ENCODE assay signal across 8 mouse cellular contexts in the genomic region with DNA sequence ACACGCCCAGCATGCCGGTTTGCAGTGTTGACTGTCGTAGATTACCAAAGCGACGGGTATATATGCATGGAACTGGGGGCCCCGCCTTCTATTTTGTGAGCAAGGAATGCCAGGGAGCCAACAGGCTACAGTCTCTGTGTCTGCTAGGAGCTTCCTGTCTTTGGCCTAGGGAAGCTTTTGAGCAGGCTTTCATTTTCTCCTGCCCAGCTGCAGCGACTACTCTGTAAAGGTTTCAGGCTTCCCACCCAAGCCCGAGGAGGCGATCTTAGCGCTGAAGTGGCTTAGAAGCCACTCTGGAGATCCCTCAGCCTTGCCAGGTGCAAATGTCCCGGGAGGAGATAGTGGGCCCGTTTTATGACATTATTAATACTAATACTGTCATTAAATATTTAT. TPM values are rescaled to one million over a fixed set of nuclear protein-coding genes. Genes with fewer than 3 reads are reported as not detected.
DNase-seq lines count a peak whose midpoint lies in the region; ATAC-seq and TF ChIP-seq lines count a peak whose summit lies in the region.

No protein-coding gene starts in this region.

- H3K9me3 ChIP-seq in embryonic facial prominence, embryonic 13.5 days, result no peaks in the 10 kb centered on the region

- intact Hi-C loops in heart, postnatal 10 days (cut with DNase I), result loop anchor here (2.0 kb wide), 1 partner anchor 14 kb away; no protein-coding TSS in a partner anchor

- H3K27me3 ChIP-seq in embryonic facial prominence, embryonic 13.5 days, result peaks cover 32% of the 10 kb centered on the region
- H3K27me3 ChIP-seq in small intestine, adult 2 months (ENCODE audit: control insufficient read depth, insufficient read depth, low read length), result no peaks in the 10 kb centered on the region; the same call in 1 of the 2 replicates

- no peak for TF ChIP-seq POLR2A in small intestine, adult 2 months (IDR thresholded peaks at IDR 0.05; ENCODE audit: low read depth, low read length)

- peak overlapping the region; percentile 33; the same call in 1 of the 2 replicates for H3K27ac ChIP-seq in embryonic facial prominence, embryonic 13.5 days
- H3K27ac ChIP-seq in small intestine, adult 2 months (ENCODE audit: insufficient read depth, low read depth, low read length), result peak overlapping the region; percentile 35

- peak overlapping the region; percentile 87 for H3K9ac ChIP-seq in embryonic facial prominence, embryonic 13.5 days

- ATAC-seq in embryonic facial prominence, embryonic 13.5 days (ENCODE audit: insufficient number of reproducible peaks, insufficient read depth, low FRiP score, low TSS enrichment, low read depth), result no peak
- ATAC-seq in megakaryocyte, adult 5-6 weeks (ENCODE audit: poor library complexity, severe bottlenecking), result peak; percentile 36

- peak; percentile 65 for DNase-seq in adrenal gland, postnatal 10 days
- no peak for DNase-seq in adrenal gland, adult 8-10 months
- DNase-seq in NIH3T3 (ENCODE audit: low read depth), result peak; percentile 78
- DNase-seq in heart, postnatal 10 days, result peak; percentile 62 to 69
- DNase-seq in kidney, postnatal 4 days, result peak; percentile 67 to 76

- no peaks in the 10 kb centered on the region for H3K36me3 ChIP-seq in embryonic facial prominence, embryonic 13.5 days
- H3K36me3 ChIP-seq in small intestine, adult 2 months (ENCODE audit: control insufficient read depth, insufficient read depth, low read length), result no peaks in the 10 kb centered on the region

- peak overlapping the region; percentile 93 for H3K4me2 ChIP-seq in embryonic facial prominence, embryonic 13.5 days

- TF ChIP-seq CTCF in small intestine, adult 2 months (IDR thresholded peaks at IDR 0.05; ENCODE audit: extremely low read depth, insufficient read length, insufficient replicate concordance, low read depth, low read length), result no peak

- H3K4me3 ChIP-seq in embryonic facial prominence, embryonic 13.5 days, result peak overlapping the region; percentile 77
- H3K4me3 ChIP-seq in small intestine, adult 2 months (ENCODE audit: low read depth, low read length), result peak overlapping the region; percentile 66

- peaks cover 14% of the 10 kb centered on the region for H3K4me1 ChIP-seq in embryonic facial prominence, embryonic 13.5 days
- H3K4me1 ChIP-seq in small intestine, adult 2 months (ENCODE audit: control insufficient read depth, insufficient read depth, insufficient read length, low read length), result peaks cover 9% of the 10 kb centered on the region

- WGBS in embryonic facial prominence, embryonic 13.5 days, result 1% methylated on average over 12 of the region's 12 CpGs
- WGBS in small intestine, adult 2 months, result 1% methylated on average over 12 of the region's 12 CpGs

RNA-seq across cellular contexts. Expression of gene Pou6f1, which starts 0.9 kb away (rescaled TPM):
- total RNA-seq in adrenal gland, postnatal 10 days (2021), result 10 to 100 TPM; 22.0 to 29.0 TPM
- total RNA-seq in adrenal gland, adult 8-10 months (2022), result 10 to 100 TPM; 17.1 to 33.5 (median 23.8) TPM
- polyA plus RNA-seq in embryonic facial prominence, embryonic 13.5 days (2015; fragmentation: Nextera tagmentation; extraction: Ambion mirVana), result 14.4 and 18.2 TPM in 2 replicates
- total RNA-seq in heart, postnatal 10 days (2021), result 10 to 100 TPM; 20.9 to 21.6 TPM
- total RNA-seq in megakaryocyte, adult 5-6 weeks (2015), result 1.0 and 1.1 TPM in 2 replicates
- total RNA-seq in megakaryocyte, adult 5-6 weeks (2017), result 0.37 and 0.73 TPM in 2 replicates
- 7.2 and 12.0 TPM in 2 replicates for polyA plus RNA-seq in small intestine, adult 2 months (2012; rRNA removed)

RNA-seq across cellular contexts. Expression of gene Dazap2, which starts 16.3 kb away (rescaled TPM):
- 100 to 1,000 TPM; 171 to 182 TPM for total RNA-seq in adrenal gland, postnatal 10 days (2021)
- total RNA-seq in adrenal gland, adult 8-10 months (2022), result 100 to 1,000 TPM; 235 to 259 (median 252) TPM
- polyA plus RNA-seq in embryonic facial prominence, embryonic 13.5 days (2015; fragmentation: Nextera tagmentation; extraction: Ambion mirVana), result 155 and 159 TPM in 2 replicates
- 100 to 1,000 TPM; 176 to 183 TPM for total RNA-seq in heart, postnatal 10 days (2021)
- total RNA-seq in megakaryocyte, adult 5-6 weeks (2015), result 576 and 578 TPM in 2 replicates
- total RNA-seq in megakaryocyte, adult 5-6 weeks (2017), result 242 and 284 TPM in 2 replicates
- polyA plus RNA-seq in small intestine, adult 2 months (2012; rRNA removed), result 597 and 1,087 TPM in 2 replicates

RNA-seq across cellular contexts. Expression of gene Smagp, which starts 37.9 kb away (rescaled TPM):
- 10 to 100 TPM; 29.6 to 41.6 TPM for total RNA-seq in adrenal gland, postnatal 10 days (2021)
- total RNA-seq in adrenal gland, adult 8-10 months (2022), result 10 to 100 TPM; 42.7 to 64.0 (median 55.6) TPM
- 9.2 and 10.1 TPM in 2 replicates for polyA plus RNA-seq in embryonic facial prominence, embryonic 13.5 days (2015; fragmentation: Nextera tagmentation; extraction: Ambion mirVana)
- 10 to 100 TPM; 20.5 to 25.8 TPM for total RNA-seq in heart, postnatal 10 days (2021)
- 1.1 and 3.2 TPM in 2 replicates for total RNA-seq in megakaryocyte, adult 5-6 weeks (2015)
- 0.51 and 4.5 TPM in 2 replicates for total RNA-seq in megakaryocyte, adult 5-6 weeks (2017)
- polyA plus RNA-seq in small intestine, adult 2 months (2012; rRNA removed), result 154 and 384 TPM in 2 replicates

RNA-seq across cellular contexts. Expression of gene Tfcp2, which starts 47.1 kb away (rescaled TPM):
- total RNA-seq in adrenal gland, postnatal 10 days (2021), result 10 to 100 TPM; 18.1 to 24.6 TPM
- total RNA-seq in adrenal gland, adult 8-10 months (2022), result 10 to 100 TPM; 25.6 to 38.0 (median 30.8) TPM
- polyA plus RNA-seq in embryonic facial prominence, embryonic 13.5 days (2015; fragmentation: Nextera tagmentation; extraction: Ambion mirVana), result 26.4 and 32.5 TPM in 2 replicates
- total RNA-seq in heart, postnatal 10 days (2021), result 10 to 100 TPM; 13.3 to 15.0 TPM
- 1.2 and 2.0 TPM in 2 replicates for total RNA-seq in megakaryocyte, adult 5-6 weeks (2015)
- total RNA-seq in megakaryocyte, adult 5-6 weeks (2017), result 3.8 and 4.0 TPM in 2 replicates
- polyA plus RNA-seq in small intestine, adult 2 months (2012; rRNA removed), result 1.7 and 2.1 TPM in 2 replicates

Comparison
In these comparisons a context has a peak if more than half of its experiments do, and no peak if none do; other contexts are left out.
1. RNA of gene Pou6f1, which starts 0.9 kb away (total RNA-seq): 17.1 to 33.5 TPM in adrenal gland, adult 8-10 months, 22.0 to 29.0 TPM in adrenal gland, postnatal 10 days and 20.9 to 21.6 TPM in heart, postnatal 10 days; 0.37 to 1.1 TPM in megakaryocyte, adult 5-6 weeks; every median in the first group is over 4 times any median in the second.